Mouse (Mus musculus) liver, adult 2 months (tissue): ENCODE data around the gene Atf7ip2.
"Not testable (repeated sequence)": the region's sequence is repeated elsewhere in the genome, so short reads cannot be mapped to it uniquely, and the experiment has no call there.

Source experiments
- CTCF ChIP-seq: fragments of 200-500 bp; IDR thresholded peaks from 2 replicates; pipeline ENCODE4 v1.5.1; 2011; ENCODE audit warnings: low read depth, low read length, control low read depth
- POLR2A ChIP-seq: fragments of 200-500 bp; IDR thresholded peaks from 2 replicates; pipeline ENCODE4 v1.6.1; 2011; ENCODE audit warnings: low read length, control low read depth; ENCODE audit not compliant: insufficient read depth; ENCODE audit errors: extremely low read depth

- TF ChIP-seq CTCF, POLR2A: not testable (repeated sequence)
Measured at GRCm38 (mm10) chr16:10187461-10187860, 5.1 kb upstream of the Atf7ip2 start.
